Mouse (Mus musculus): ENCODE data around the gene Pecam1.

DNA sequence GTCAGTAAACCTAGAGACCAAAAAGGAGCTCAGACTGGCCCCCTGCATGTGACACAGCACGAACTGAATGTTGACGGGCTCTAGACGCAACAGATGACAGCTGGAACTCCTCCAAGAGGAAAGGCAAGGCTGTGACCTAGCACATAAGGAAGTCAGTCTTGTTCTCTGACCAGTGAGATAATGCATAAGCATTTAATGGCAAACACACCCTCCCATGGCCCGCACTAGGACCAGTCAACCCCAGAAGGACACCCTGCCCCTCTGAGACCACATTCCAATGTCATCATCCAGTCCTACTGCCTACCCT is 136.1 kb downstream of the Pecam1 start:
- no peak for TF ChIP-seq CTCF (IDR thresholded peaks at IDR 0.05; ENCODE audit: extremely low read depth, insufficient read length, insufficient replicate concordance, low read depth, low read length)
- TF ChIP-seq POLR2A (IDR thresholded peaks at IDR 0.05; ENCODE audit: low read depth, low read length): no peak

Measured in small intestine, adult 2 months (tissue).